Mouse (Mus musculus): ENCODE data around the gene Olfr288. TPM values are rescaled to one million over a fixed set of nuclear protein-coding genes. Genes with fewer than 3 reads are reported as not detected.

Gene Olfr288
- polyA plus RNA-seq, 1 experiment = not detected

DNA sequence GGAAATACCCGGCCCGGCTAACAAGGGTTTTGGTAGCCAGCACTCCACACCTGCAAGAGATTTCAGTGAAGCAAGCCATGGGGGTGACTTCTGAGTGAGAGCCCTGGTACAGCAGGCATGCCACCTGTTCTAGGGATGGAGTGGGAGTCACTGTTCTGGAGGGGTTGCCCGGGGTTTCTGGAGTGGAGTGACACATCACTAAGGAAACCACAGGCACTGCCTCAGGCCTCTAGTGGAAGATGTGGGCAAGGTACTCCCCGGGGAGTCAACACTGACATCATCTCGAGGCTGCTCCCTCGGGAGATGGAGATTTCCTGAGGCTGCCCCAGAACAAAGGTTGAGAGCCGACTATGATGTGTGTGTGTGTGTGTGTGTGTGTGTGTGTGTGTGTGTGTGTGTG is 25.0 kb downstream of the Olfr288 start:
- Histone ChIP-seq H3K4me1 (ENCODE audit: control insufficient read depth, insufficient read depth, low read length) (peaks cover 25% of the 10 kb centered on the region), H3K4me3 (ENCODE audit: insufficient read depth, low read depth, low read length) (peak overlapping the region; percentile 41), H3K27ac (ENCODE audit: insufficient read depth, low read depth, low read length) (no peak overlapping the region)
- no peak for TF ChIP-seq CTCF (IDR thresholded peaks at IDR 0.05; ENCODE audit: insufficient read depth, low read depth, low read length)
- WGBS = 12% methylated on average over 7 of the region's 7 CpGs

DNA sequence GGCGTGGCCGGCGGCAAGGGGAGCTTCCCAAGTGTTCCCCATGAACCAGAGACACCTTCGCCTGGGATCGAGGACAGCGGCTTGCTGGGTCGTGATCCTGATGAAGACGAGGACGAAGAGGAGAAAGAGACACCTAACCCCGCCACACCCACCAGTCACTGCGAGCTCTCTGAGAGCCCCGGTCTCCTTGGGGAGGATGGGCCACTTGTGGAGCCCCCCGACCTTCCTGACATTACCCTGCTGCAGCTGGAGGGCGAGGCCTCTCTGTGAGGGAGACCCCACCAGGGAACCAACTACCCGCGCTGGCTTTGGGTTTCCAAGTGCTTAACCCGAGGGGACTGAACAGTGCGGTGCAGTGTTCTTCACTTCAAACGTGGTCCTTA is 26.7 kb downstream of the Olfr288 start:
- H3K27ac ChIP-seq (ENCODE audit: insufficient read depth, low read depth, low read length) = no peak overlapping the region
- H3K4me3 ChIP-seq (ENCODE audit: insufficient read depth, low read depth, low read length) = peak overlapping the region; percentile 74
- peaks cover 25% of the 10 kb centered on the region for H3K4me1 ChIP-seq (ENCODE audit: control insufficient read depth, insufficient read depth, low read length)
- TF ChIP-seq CTCF (IDR thresholded peaks at IDR 0.05; ENCODE audit: insufficient read depth, low read depth, low read length) (no peak), POLR2A (IDR thresholded peaks at IDR 0.05; ENCODE audit: insufficient read depth, low read depth, low read length) (no peak)
- 15% methylated on average over 19 of the region's 19 CpGs for WGBS

DNA sequence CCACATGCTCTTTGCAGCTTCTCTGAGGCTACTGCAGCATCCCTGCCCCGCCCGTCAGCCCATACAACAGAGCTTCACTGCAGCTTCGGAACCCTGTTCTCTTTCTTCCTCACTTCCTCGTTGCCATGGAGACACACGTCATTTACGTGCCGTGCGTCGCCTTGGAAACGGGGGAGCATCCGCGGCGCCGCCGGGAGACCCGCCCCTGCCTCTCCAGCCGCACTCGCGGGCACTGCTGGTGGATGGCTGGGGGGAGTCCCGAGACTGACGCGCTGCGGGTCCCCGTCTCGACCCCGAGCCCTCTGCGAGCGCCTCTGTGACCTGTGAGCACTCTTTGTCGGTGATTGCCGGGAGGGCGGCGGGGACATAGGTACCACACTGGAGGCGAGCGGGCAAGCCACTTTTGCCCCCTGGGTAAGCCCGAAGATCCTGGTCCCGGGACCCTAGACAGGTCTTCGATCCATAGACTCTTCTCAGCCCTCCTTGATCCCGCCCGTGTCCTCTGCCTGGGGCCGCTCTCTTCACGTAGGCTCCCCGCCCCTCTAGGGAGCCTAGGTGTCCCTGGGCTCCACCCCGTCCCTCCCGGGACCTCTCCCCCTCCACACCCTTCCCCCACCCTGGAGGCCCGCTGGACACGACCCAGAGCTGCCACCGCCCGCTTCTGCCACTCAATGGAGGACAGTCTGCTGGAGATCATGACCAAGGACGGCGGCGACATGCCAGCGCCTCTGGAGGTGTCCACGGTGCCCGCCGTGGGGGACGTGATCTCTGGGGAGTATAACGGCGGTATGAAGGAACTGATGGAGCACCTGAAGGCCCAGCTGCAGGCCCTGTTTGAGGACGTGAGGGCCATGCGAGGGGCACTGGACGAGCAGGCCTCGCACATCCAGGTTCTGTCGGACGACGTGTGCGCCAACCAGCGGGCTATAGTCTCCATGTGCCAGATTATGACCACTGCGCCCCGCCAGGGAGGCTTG is 27.4 kb downstream of the Olfr288 start:
- Histone ChIP-seq H3K4me3 (ENCODE audit: insufficient read depth, low read depth, low read length) (peak overlapping the region; percentile 74), H3K27ac (ENCODE audit: insufficient read depth, low read depth, low read length) (peak overlapping the region; percentile 24), H3K4me1 (ENCODE audit: control insufficient read depth, insufficient read depth, low read length) (peaks cover 25% of the 10 kb centered on the region)
- 2% methylated on average over 69 of the region's 69 CpGs for WGBS
- TF ChIP-seq POLR2A (IDR thresholded peaks at IDR 0.05; ENCODE audit: insufficient read depth, low read depth, low read length) = peak; percentile 79
- TF ChIP-seq CTCF (IDR thresholded peaks at IDR 0.05; ENCODE audit: insufficient read depth, low read depth, low read length) = no peak

DNA sequence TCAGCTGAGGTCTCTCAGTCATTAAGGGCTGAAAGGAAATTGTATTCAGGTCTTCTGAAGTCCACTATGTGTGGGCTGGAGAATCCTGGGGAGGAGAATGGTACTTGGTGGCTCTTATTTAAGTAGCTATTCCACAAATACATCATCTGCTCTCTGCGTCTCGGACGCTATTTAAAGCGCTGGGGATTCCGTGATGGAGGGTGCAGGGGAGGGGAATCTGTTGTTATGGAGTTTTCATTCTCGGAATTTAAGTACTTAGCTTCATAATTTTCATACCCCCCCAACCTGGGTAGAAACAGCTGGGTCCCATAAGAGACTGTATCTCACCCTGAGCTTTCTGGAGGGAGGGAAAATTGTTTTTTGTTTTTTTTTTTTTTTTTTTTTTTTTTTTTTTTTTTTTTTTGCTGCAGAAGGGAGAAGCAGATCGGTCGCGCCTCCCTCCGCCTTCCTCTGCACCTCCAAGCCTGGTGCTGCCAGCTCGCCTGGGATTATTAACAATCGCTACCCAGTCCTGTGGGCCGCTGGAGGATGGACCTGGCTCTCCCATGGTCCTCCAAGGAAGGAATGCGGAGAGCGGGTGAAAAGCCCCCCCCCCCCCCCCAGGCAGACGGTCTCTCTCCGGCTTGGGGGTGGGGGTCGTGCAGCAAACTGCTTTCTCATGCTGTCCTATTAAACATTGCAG is 28.2 kb downstream of the Olfr288 start, which contains the start of gene Ccdc184:
Gene Ccdc184, plus strand, starts transcription at position 196 of the 682 bp plus-strand sequence.
- TF ChIP-seq POLR2A (IDR thresholded peaks at IDR 0.05; ENCODE audit: insufficient read depth, low read depth, low read length) = no peak
- no peak for TF ChIP-seq CTCF (IDR thresholded peaks at IDR 0.05; ENCODE audit: insufficient read depth, low read depth, low read length)
- Histone ChIP-seq H3K4me1 (ENCODE audit: control insufficient read depth, insufficient read depth, low read length) (peaks cover 25% of the 10 kb centered on the region), H3K4me3 (ENCODE audit: insufficient read depth, low read depth, low read length) (peak within 1 kb of the TSS; percentile 74), H3K27ac (ENCODE audit: insufficient read depth, low read depth, low read length) (peak within 1 kb of the TSS; percentile 78)
- WGBS = under 1% methylated on average over 18 of the region's 18 CpGs

DNA sequence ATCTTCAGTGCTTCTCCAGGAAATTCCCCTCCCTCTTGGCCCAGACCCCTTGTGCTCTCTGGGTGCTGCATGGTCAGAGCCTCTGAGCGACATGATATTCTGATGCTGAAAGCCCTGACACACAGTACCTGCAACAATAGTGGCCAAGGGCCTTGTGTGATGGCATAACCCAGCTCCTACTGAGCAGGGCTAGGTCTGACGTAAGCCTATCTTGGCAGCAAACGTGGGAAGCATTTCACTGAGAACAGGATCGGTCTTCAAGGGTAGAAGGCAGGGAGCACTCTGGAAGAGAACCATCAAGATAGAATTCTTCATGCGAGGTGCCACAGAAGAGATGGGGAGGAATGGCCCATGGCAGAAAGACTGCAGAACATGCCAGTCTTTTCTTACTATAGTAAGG is 29.8 kb downstream of the Olfr288 start, which contains the start of gene Asb8:
Gene Asb8, minus strand, starts transcription at position 101 of the 400 bp plus-strand sequence.
- TF ChIP-seq POLR2A (IDR thresholded peaks at IDR 0.05; ENCODE audit: insufficient read depth, low read depth, low read length) (no peak), CTCF (IDR thresholded peaks at IDR 0.05; ENCODE audit: insufficient read depth, low read depth, low read length) (no peak)
- H3K4me1 ChIP-seq (ENCODE audit: control insufficient read depth, insufficient read depth, low read length) = peaks cover 21% of the 10 kb centered on the region
- no peak within 1 kb of the TSS for H3K27ac ChIP-seq (ENCODE audit: insufficient read depth, low read depth, low read length)
- no peak within 1 kb of the TSS for H3K4me3 ChIP-seq (ENCODE audit: insufficient read depth, low read depth, low read length)
- 91% methylated on average over 5 of the region's 5 CpGs for WGBS

DNA sequence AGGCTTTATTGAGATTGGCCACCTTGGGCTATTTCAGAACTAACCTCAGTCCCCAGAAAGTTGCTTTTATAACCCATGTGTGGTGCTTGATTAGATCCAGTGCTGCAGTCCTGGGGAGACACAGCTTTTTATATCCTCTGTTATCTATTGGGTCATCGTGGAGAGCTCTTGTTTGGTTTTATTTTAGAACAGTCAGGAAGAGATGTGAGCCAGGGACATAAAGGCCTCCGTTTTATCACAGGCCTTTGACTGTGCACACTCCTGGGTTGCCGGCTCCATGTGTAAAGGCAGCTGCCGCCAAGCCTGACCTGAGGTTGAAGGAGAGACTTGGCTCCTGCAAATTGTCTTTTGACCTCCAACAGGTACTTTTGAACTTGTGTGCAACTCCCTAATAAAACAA is 32.8 kb downstream of the Olfr288 start:
- 79% methylated on average over 4 of the region's 4 CpGs for WGBS
- no peak overlapping the region for H3K27ac ChIP-seq (ENCODE audit: insufficient read depth, low read depth, low read length)
- no peak overlapping the region for H3K4me3 ChIP-seq (ENCODE audit: insufficient read depth, low read depth, low read length)
- H3K4me1 ChIP-seq (ENCODE audit: control insufficient read depth, insufficient read depth, low read length) = no peaks in the 10 kb centered on the region
- TF ChIP-seq POLR2A (IDR thresholded peaks at IDR 0.05; ENCODE audit: insufficient read depth, low read depth, low read length) (no peak), CTCF (IDR thresholded peaks at IDR 0.05; ENCODE audit: insufficient read depth, low read depth, low read length) (no peak)

DNA sequence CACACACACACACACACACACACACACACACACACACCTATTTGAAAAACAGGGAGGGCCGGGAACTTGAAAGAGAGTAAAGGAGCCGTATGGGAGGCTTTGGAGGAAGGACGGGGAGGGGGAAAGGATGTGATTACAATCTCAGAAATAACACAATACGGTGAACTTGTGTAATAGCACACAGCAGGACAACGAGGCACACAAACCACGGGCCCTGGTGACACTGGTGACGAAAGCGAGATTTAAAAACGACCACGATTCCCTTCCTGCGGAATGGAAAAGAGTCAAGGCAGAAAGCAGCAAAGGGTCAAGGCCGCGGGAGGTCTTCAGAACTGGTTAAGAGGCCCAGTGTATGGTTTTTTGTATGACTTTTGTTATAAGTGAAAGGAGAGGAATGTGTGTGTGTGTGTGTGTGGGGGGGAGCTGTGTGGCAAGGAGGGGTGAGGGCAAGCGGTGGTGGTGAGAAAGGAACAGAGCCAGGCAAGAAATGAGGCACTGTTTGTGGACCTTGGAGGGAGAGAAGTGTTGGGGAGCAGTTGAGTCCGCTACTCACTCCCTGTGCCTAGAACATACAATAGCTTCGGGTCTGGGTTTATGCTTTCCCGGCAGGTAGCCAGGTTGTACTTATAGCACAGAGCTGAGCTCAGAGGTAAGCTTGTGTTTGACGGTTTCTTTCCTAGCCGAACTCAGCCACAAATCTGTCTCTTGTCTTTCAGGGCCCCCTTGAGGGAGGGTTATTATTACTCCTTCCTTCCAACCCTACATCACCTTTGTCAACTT is 34.1 kb downstream of the Olfr288 start:
- TF ChIP-seq CTCF (IDR thresholded peaks at IDR 0.05; ENCODE audit: insufficient read depth, low read depth, low read length) (no peak), POLR2A (IDR thresholded peaks at IDR 0.05; ENCODE audit: insufficient read depth, low read depth, low read length) (no peak)
- H3K4me1 ChIP-seq (ENCODE audit: control insufficient read depth, insufficient read depth, low read length) = no peaks in the 10 kb centered on the region
- no peak overlapping the region for H3K4me3 ChIP-seq (ENCODE audit: insufficient read depth, low read depth, low read length)
- no peak overlapping the region for H3K27ac ChIP-seq (ENCODE audit: insufficient read depth, low read depth, low read length)
- WGBS = 67% methylated on average over 19 of the region's 19 CpGs

DNA sequence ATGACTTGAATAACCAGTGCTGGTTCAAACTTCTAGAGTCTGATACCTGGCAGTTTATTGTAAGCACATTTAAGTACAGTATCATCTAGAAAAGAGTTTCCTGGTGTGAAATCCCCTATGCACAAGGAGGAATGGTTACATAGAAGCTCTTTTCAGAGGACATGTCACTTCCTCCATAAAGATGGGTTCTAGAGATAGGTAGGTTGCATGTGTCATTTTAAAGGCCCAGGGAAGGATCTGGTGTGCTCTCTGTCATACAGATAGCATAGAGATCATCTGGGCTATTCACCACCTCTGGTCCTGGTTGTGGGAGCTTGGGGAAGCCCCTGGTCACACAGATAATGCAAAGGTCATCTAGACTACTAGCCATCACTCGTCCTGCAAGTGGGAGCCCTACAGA is 38.1 kb downstream of the Olfr288 start:
- 87% methylated on average over 1 of the region's 1 CpGs for WGBS
- Histone ChIP-seq H3K4me1 (ENCODE audit: control insufficient read depth, insufficient read depth, low read length) (no peaks in the 10 kb centered on the region), H3K27ac (ENCODE audit: insufficient read depth, low read depth, low read length) (no peak overlapping the region), H3K4me3 (ENCODE audit: insufficient read depth, low read depth, low read length) (no peak overlapping the region)
- no peak for TF ChIP-seq POLR2A (IDR thresholded peaks at IDR 0.05; ENCODE audit: insufficient read depth, low read depth, low read length)
- no peak for TF ChIP-seq CTCF (IDR thresholded peaks at IDR 0.05; ENCODE audit: insufficient read depth, low read depth, low read length)
